Mouse (Mus musculus) midbrain, embryonic 11.5 days (tissue): ENCODE data around the gene Pkdrej. TPM values are rescaled to one million over a fixed set of nuclear protein-coding genes. Genes with fewer than 3 reads are reported as not detected.

Experiments
- ATAC-seq: fragments of 200-750 bp; cut with Nextera tagmentation; 2 replicates; pipeline ENCODE4 v1.8.0; 2017; ENCODE audit warnings: moderate TSS enrichment, moderate library complexity; ENCODE audit not compliant: low FRiP score
- DNase-seq: peaks from one replicate; pipeline ENCODE4 v3.0.0; 2015; ENCODE audit warnings: low spot score; ENCODE audit errors: missing footprints
- H3K27ac ChIP-seq: fragments of 300-500 bp; sonication (generic); 2 replicates; pipeline ENCODE4 v1.5.1; 2014; ENCODE audit warnings: low read depth, low read length
- H3K27me3 ChIP-seq: fragments of 300-500 bp; sonication (generic); 2 replicates; pipeline ENCODE4 v1.6.1; 2014; ENCODE audit warnings: mild to moderate bottlenecking, low read length, moderate library complexity, mixed read lengths; ENCODE audit not compliant: control insufficient read depth, insufficient read depth
- H3K36me3 ChIP-seq: fragments of 300-500 bp; sonication (generic); 2 replicates; pipeline ENCODE4 v1.6.1; 2014; ENCODE audit warnings: mild to moderate bottlenecking, low read length, moderate library complexity, mixed read lengths; ENCODE audit not compliant: control insufficient read depth, insufficient read depth
- H3K4me1 ChIP-seq: fragments of 300-500 bp; sonication (generic); 2 replicates; pipeline ENCODE4 v1.6.1; 2014; ENCODE audit warnings: low read length; ENCODE audit not compliant: control insufficient read depth, insufficient read depth
- H3K4me2 ChIP-seq: fragments of 300-500 bp; sonication (generic); 2 replicates; pipeline ENCODE4 v1.6.1; 2014; ENCODE audit warnings: mild to moderate bottlenecking, moderate library complexity
- H3K4me3 ChIP-seq: fragments of 300-500 bp; sonication (generic); 2 replicates; pipeline ENCODE4 v1.5.1; 2014; ENCODE audit warnings: low read depth, low read length
- H3K9ac ChIP-seq: fragments of 300-500 bp; sonication (generic); 2 replicates; pipeline ENCODE4 v1.6.1; 2014; ENCODE audit warnings: low read length
- H3K9me3 ChIP-seq: fragments of 300-500 bp; sonication (generic); 2 replicates; pipeline ENCODE4 v1.6.1; 2016; ENCODE audit warnings: low read length; ENCODE audit not compliant: control insufficient read depth
- WGBS: fragments of 180-500 bp; shearing (Covaris S2); extraction: QIAGEN DNeasy Blood & Tissue Kit; methylation state at CpG from one replicate; pipeline ENCODE4 v1.1.7; 2014; 5-methylcytosine and 5-hydroxymethylcytosine counted together
- polyA plus RNA-seq: library from polyadenylated mRNA; unstranded; fragments of >200 nt; fragmentation: Nextera tagmentation; extraction: Ambion mirVana; gene quantifications from 2 replicates; pipeline ENCODE4 v1.2.1, GENCODE M21; 2014

The Pkdrej gene
- polyA plus RNA-seq, 1 experiment from 2014 or later = 0.15 TPM

DNA sequence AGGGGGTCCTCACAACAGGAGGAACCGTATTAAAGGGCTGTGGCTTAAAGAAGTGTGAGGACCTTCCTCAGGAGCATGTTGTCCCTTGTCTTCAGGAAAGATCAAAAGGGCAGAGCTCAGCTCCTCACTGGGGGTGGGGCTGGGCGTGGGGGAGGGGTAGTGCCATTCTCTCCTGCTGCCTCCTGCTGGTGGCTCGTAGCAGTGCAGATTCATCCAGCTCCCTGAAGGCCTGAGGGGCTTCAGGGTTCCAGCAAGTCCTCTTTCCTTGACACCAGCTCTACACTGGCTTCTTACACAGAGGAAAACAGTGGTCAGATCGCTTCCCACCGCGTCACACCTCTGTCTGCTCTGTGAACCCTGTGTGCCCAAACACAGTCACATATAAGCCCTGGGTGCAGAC is 19.4 kb upstream of the Pkdrej start:
- DNase-seq (peak; percentile 91), ATAC-seq (no peak)
- Histone ChIP-seq H3K4me1 (no peaks in the 10 kb centered on the region), H3K9me3 (no peaks in the 10 kb centered on the region), H3K36me3 (no peaks in the 10 kb centered on the region), H3K27ac (no peak overlapping the region), H3K4me2 (no peak overlapping the region), H3K9ac (no peak overlapping the region), H3K4me3 (no peak overlapping the region), H3K27me3 (no peaks in the 10 kb centered on the region)
- WGBS = 36% methylated on average over 6 of the region's 6 CpGs

DNA sequence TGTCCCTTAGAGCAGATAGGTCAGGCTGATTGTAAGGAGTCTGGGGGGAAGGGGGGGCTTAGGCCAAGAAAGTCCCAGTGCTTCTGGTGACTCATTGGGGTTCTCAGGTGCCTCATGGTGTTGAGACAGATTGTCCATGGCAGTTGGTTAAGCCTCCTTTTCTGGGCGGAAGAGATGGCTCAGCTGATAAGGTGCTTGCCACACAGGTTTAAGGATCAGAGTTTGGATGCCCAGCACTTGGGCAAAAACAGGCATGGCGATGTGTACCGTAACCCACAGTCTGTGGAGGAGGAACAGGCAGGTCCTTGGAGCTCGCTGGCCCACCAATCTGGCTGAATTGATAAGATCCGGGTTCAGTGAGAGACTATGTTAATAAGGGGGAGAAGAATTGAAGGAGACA is 15.4 kb upstream of the Pkdrej start:
- DNase-seq (no peak), ATAC-seq (no peak)
- Histone ChIP-seq H3K36me3 (no peaks in the 10 kb centered on the region), H3K4me2 (no peak overlapping the region), H3K9me3 (no peaks in the 10 kb centered on the region), H3K4me1 (peaks cover 3% of the 10 kb centered on the region), H3K27ac (no peak overlapping the region), H3K9ac (no peak overlapping the region), H3K4me3 (no peak overlapping the region), H3K27me3 (no peaks in the 10 kb centered on the region)
- 93% methylated on average over 5 of the region's 5 CpGs for WGBS

DNA sequence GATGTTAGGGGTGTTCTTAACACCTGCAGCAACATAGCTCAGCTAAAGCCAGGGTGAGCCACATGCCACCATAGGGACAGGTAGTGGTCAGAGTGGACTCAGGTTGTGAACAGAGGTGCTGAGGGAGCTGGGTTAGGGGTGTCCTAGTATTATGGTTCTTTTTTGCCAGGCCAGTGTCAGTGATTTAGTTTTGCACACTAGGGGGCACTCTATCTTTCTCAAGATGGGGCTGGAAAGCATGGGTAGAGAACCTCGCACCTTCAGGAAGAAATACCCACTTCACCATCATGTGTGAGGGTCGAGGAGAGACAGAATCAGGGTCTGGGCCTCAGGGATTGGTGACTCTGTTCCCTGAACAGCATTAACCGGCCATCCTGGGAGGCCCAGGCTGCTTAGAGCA is 13.8 kb upstream of the Pkdrej start:
- Histone ChIP-seq H3K4me2 (no peak overlapping the region), H3K9me3 (no peaks in the 10 kb centered on the region), H3K9ac (no peak overlapping the region), H3K27ac (no peak overlapping the region), H3K27me3 (no peaks in the 10 kb centered on the region), H3K36me3 (no peaks in the 10 kb centered on the region), H3K4me1 (peaks cover 3% of the 10 kb centered on the region), H3K4me3 (no peak overlapping the region)
- ATAC-seq (no peak), DNase-seq (peak; percentile 49)
- 77% methylated on average over 3 of the region's 3 CpGs for WGBS

- WGBS = 54% methylated on average over 8 of the region's 8 CpGs
- peak overlapping the region; percentile 62 for H3K9ac ChIP-seq
- H3K36me3 ChIP-seq = no peaks in the 10 kb centered on the region
- peak overlapping the region; percentile 51 for H3K4me3 ChIP-seq
- H3K4me1 ChIP-seq = peaks cover 3% of the 10 kb centered on the region
- H3K4me2 ChIP-seq = peak overlapping the region; percentile 76
- no peaks in the 10 kb centered on the region for H3K9me3 ChIP-seq
- no peaks in the 10 kb centered on the region for H3K27me3 ChIP-seq
- ATAC-seq = no peak
- DNase-seq = no peak
- H3K27ac ChIP-seq = no peak overlapping the region
Observed at GRCm38 (mm10) chr15:85832599-85832998, 11.1 kb upstream of the Pkdrej start.

GRCm38 (mm10) chr15:85831954-85832590 is 10.5 kb upstream of the Pkdrej start, which contains the start of gene Ttc38:
Gene Ttc38, plus strand, starts transcription at chr15:85832306.
- H3K4me1 ChIP-seq = peaks cover 3% of the 10 kb centered on the region
- H3K4me2 ChIP-seq = peak within 1 kb of the TSS; percentile 76
- H3K36me3 ChIP-seq = no peaks in the 10 kb centered on the region
- H3K4me3 ChIP-seq = peak within 1 kb of the TSS; percentile 51
- DNase-seq (peak; percentile 95), ATAC-seq (peak; percentile 92)
- H3K27ac ChIP-seq = no peak within 1 kb of the TSS
- H3K27me3 ChIP-seq = no peaks in the 10 kb centered on the region
- no peaks in the 10 kb centered on the region for H3K9me3 ChIP-seq
- H3K9ac ChIP-seq = peak within 1 kb of the TSS; percentile 62
- 4% methylated on average over 27 of the region's 27 CpGs for WGBS

- WGBS = 79% methylated on average over 5 of the region's 5 CpGs
- Histone ChIP-seq H3K4me1 (peaks cover 3% of the 10 kb centered on the region), H3K27ac (no peak overlapping the region), H3K4me3 (no peak overlapping the region), H3K36me3 (no peaks in the 10 kb centered on the region), H3K4me2 (no peak overlapping the region), H3K27me3 (no peaks in the 10 kb centered on the region), H3K9ac (no peak overlapping the region), H3K9me3 (no peaks in the 10 kb centered on the region)
- no peak for ATAC-seq
- peak; percentile 37 for DNase-seq
Observed at GRCm38 (mm10) chr15:85829470-85829869, 7.9 kb upstream of the Pkdrej start.

- H3K4me2 ChIP-seq = no peak overlapping the region
- no peak for ATAC-seq
Observed at GRCm38 (mm10) chr15:85828071-85828470, 6.5 kb upstream of the Pkdrej start.

DNA sequence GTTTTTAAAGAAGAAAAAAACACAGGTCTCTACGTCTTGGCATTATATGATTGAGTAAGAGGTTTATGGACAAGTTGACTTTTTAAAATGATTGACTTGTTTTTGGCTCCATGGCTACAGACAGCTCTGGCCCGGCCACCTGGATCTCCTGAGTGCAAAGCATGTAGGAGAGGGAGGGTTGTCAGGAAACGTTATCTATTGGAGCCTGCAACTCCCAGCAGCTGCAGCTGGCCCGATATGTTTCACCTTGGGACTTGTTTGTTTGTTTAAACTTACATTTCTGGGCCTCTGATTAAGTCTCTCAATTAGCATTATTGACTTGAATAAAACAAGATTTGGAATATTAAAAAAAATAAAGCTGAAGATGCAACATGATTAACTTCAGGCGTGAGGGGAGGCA is 5.1 kb upstream of the Pkdrej start:
- H3K4me1 ChIP-seq = no peaks in the 10 kb centered on the region
- no peak overlapping the region for H3K4me2 ChIP-seq
- WGBS = 76% methylated on average over 5 of the region's 5 CpGs
- no peak overlapping the region for H3K27ac ChIP-seq
- no peak overlapping the region for H3K9ac ChIP-seq
- ATAC-seq = no peak
- no peaks in the 10 kb centered on the region for H3K9me3 ChIP-seq
- peaks cover 3% of the 10 kb centered on the region; the same call in 1 of the 2 replicates for H3K27me3 ChIP-seq
- no peaks in the 10 kb centered on the region for H3K36me3 ChIP-seq
- no peak for DNase-seq
- no peak overlapping the region for H3K4me3 ChIP-seq

More at GRCm38 (mm10) chr15:85828071-85828470, 6.5 kb upstream of the Pkdrej start:
- 92% methylated on average over 4 of the region's 4 CpGs for WGBS
- peaks cover 3% of the 10 kb centered on the region for H3K4me1 ChIP-seq
- no peak overlapping the region for H3K27ac ChIP-seq
- H3K9ac ChIP-seq = no peak overlapping the region
- no peaks in the 10 kb centered on the region for H3K9me3 ChIP-seq
- no peaks in the 10 kb centered on the region for H3K36me3 ChIP-seq
- DNase-seq = peak; percentile 57
- no peak overlapping the region for H3K4me3 ChIP-seq
- no peaks in the 10 kb centered on the region for H3K27me3 ChIP-seq

DNA sequence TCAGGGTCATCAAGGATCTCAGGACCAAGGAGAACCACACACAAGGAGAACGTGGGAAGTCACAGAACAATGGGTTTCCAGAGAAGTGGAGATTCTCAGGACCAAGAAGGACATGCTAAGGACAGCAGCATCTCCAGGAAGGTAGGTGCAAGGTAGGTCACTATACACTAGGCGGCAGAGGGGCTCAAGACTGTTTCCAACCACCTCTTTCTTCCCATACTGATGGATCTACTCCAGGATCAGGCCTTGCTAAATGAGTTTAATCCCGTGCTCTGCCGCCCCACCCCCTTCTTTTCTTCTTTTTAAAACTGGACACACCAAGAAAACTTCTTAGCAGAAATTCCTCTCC is 451 bp upstream of the Pkdrej start:
- peak overlapping the region; percentile 66 for H3K9ac ChIP-seq
- no peak overlapping the region for H3K27ac ChIP-seq
- H3K4me2 ChIP-seq = peak overlapping the region; percentile 95
- H3K9me3 ChIP-seq = no peaks in the 10 kb centered on the region
- H3K36me3 ChIP-seq = no peaks in the 10 kb centered on the region
- peak; percentile 48; the same call in 1 of the 2 replicates for ATAC-seq
- peak overlapping the region; percentile 48 for H3K4me3 ChIP-seq
- H3K4me1 ChIP-seq = 0 out of 2 replicates have a peak, but pooled peaks cover 3% of the 10 kb centered on the region
- 10% methylated on average over 4 of the region's 4 CpGs for WGBS
- peak; percentile 85 for DNase-seq
- peaks cover 18% of the 10 kb centered on the region for H3K27me3 ChIP-seq
